Mouse (Mus musculus) limb, embryonic 11.5 days (tissue): ENCODE measurements around the gene Casp12. TPM values are rescaled to one million over a fixed set of nuclear protein-coding genes. Genes with fewer than 3 reads are reported as not detected.

Experiments
- ATAC-seq: fragments of 200-750 bp; cut with Nextera tagmentation; 2 replicates; pipeline ENCODE4 v1.8.0; 2017; ENCODE audit warnings: low read depth; ENCODE audit not compliant: insufficient number of reproducible peaks, low FRiP score, low TSS enrichment
- DNase-seq: peaks from one replicate; pipeline ENCODE4 v3.0.0-alpha.2; 2015; ENCODE audit warnings: low spot score
- H3K27ac ChIP-seq: fragments of 300-500 bp; sonication (generic); replicated peaks from 2 replicates; pipeline ENCODE4 v1.5.1; 2014; ENCODE audit warnings: low read depth, mild to moderate bottlenecking, low read length
- H3K27me3 ChIP-seq: fragments of 300-500 bp; sonication (generic); 2 replicates; pipeline ENCODE4 v1.6.1; 2014; ENCODE audit warnings: mild to moderate bottlenecking, low read length, mixed read lengths; ENCODE audit not compliant: control insufficient read depth, insufficient read depth
- H3K36me3 ChIP-seq: fragments of 300-500 bp; sonication (generic); 2 replicates; pipeline ENCODE4 v1.6.1; 2014; ENCODE audit warnings: mild to moderate bottlenecking, low read length, moderate library complexity, mixed read lengths; ENCODE audit not compliant: control insufficient read depth, insufficient read depth
- H3K4me1 ChIP-seq: fragments of 300-500 bp; sonication (generic); 2 replicates; pipeline ENCODE4 v1.6.1; 2014; ENCODE audit warnings: low read length, mixed read lengths; ENCODE audit not compliant: control insufficient read depth, insufficient read depth
- H3K4me2 ChIP-seq: fragments of 300-500 bp; sonication (generic); 2 replicates; pipeline ENCODE4 v1.6.1; 2014; ENCODE audit warnings: low read depth, mild to moderate bottlenecking, moderate library complexity; ENCODE audit not compliant: severe bottlenecking
- H3K4me3 ChIP-seq: fragments of 300-500 bp; sonication (generic); 2 replicates; pipeline ENCODE4 v1.5.1; 2014; ENCODE audit warnings: low read depth, low read length
- H3K9ac ChIP-seq: fragments of 300-500 bp; sonication (generic); 2 replicates; pipeline ENCODE4 v1.6.1; 2014; ENCODE audit warnings: mild to moderate bottlenecking, low read length
- H3K9me3 ChIP-seq: fragments of 300-500 bp; sonication (generic); 2 replicates; pipeline ENCODE4 v1.6.1; 2016; ENCODE audit warnings: low read length; ENCODE audit not compliant: control insufficient read depth
- WGBS: fragments of 180-500 bp; shearing (Covaris S2); extraction: QIAGEN DNeasy Blood & Tissue Kit; methylation state at CpG from one replicate; pipeline ENCODE4 v1.1.7; 2014; 5-methylcytosine and 5-hydroxymethylcytosine counted together
- polyA plus RNA-seq: library from polyadenylated mRNA; unstranded; fragments of >200 nt; fragmentation: Nextera tagmentation; extraction: Ambion mirVana; gene quantifications from 2 replicates; pipeline ENCODE4 v1.2.1, GENCODE M21; 2014

Casp12 gene
- polyA plus RNA-seq, 1 experiment from 2014 or later = not detected

DNA sequence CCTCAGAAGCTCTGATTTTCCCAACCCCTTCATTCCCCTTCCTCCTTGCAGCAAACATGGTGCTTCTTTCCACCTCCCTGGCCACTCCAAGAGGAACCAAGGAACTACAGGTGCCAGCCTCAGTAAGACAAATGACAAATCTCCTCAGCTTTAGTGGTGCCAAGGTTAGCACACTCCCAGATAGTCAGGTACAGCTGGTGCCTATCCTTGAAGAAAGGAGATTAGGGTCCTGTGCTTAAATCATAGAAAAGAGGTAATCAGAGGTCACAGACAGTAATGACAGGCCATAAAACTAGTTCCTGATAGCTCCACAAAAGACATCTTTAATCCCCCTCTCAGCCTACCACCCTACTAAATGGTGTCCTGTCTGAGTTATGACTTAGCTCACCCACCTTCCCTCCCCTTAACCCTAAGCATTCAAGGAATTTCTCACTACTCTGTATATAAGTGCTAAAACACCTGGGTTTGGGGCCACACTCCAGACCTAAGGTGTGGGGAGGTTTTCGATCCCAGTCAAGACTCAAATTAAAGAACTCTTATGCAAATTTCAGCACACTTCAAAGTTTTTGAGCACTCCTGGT is 65.8 kb downstream of the Casp12 start:
- Histone ChIP-seq H3K9ac (no peak overlapping the region), H3K9me3 (no peaks in the 10 kb centered on the region), H3K36me3 (no peaks in the 10 kb centered on the region), H3K4me2 (no peak overlapping the region), H3K27me3 (no peaks in the 10 kb centered on the region), H3K4me3 (no peak overlapping the region), H3K27ac (no peak overlapping the region), H3K4me1 (no peaks in the 10 kb centered on the region)
- ATAC-seq = no peak
- no peak for DNase-seq
- WGBS = 82% methylated on average over 1 of the region's 1 CpGs

DNA sequence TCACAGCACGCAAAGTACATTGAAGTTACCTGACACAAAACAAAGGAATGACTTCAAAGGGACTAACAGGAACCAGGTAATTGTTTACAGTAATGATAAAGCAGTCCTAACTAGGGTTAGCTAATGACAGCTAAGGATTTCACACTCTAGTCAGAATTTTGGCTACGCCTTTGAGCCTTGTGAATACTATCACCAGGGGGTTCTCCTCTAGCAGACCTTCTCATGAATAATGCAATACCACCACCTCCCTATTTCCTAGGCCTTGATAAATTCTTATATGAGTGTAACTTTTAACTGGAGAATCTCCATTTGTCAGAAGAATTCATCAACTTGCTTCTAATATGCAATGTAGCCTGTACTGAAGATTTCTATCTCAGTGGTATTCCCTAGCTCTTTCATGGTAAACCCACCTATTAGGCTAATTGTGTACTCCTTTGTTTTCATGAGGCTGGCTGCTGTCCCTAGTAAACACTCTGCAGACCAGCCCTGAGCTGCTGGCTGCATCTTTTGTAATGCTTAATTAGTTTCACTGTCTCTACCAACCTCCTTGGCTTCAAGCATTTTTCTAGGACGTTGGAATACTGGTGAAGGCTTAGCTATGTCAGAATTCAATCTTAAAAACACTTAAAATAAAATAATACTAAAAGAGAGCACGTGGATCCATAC is 67.3 kb downstream of the Casp12 start:
- no peak for ATAC-seq

DNA sequence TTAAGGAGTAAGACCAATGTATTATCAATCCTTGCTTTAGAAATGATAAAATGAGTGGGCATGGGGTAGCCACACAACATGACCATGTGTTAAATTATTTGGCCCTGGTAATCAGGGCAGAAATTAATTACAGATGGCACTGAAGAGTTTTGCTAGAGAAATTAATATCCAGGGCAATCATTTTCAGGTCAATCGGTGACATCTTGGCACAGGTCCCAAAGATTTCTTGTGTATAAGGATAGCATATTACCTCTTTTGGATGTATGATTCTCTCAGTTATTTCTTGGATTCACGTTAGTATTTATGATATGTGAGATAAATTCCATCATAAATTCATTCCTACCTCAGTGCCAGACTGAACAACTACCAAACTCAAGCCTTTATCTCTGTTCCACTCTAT is 72.6 kb downstream of the Casp12 start:
- no peak for DNase-seq
- H3K9me3 ChIP-seq = no peaks in the 10 kb centered on the region
- no peak for ATAC-seq
- H3K27ac ChIP-seq = no peak overlapping the region
- no peak overlapping the region for H3K4me2 ChIP-seq
- no peaks in the 10 kb centered on the region for H3K36me3 ChIP-seq
- H3K4me1 ChIP-seq = no peaks in the 10 kb centered on the region
- no peak overlapping the region for H3K4me3 ChIP-seq
- no peaks in the 10 kb centered on the region for H3K27me3 ChIP-seq
- no peak overlapping the region for H3K9ac ChIP-seq
- 87% methylated on average over 2 of the region's 2 CpGs for WGBS

More for the DNA sequence above, 67.3 kb downstream of the Casp12 start:
- 51% methylated on average over 4 of the region's 4 CpGs for WGBS
- no peak overlapping the region for H3K27ac ChIP-seq
- no peak for DNase-seq
- H3K27me3 ChIP-seq = no peaks in the 10 kb centered on the region
- no peaks in the 10 kb centered on the region for H3K9me3 ChIP-seq
- no peak overlapping the region for H3K9ac ChIP-seq
- H3K4me2 ChIP-seq = no peak overlapping the region
- H3K36me3 ChIP-seq = no peaks in the 10 kb centered on the region
- H3K4me3 ChIP-seq = no peak overlapping the region
- no peaks in the 10 kb centered on the region for H3K4me1 ChIP-seq

Other genes starting within 250 kb of the Casp12 start
- gene Casp1, start 46.9 kb upstream of the Casp12 start, polyA plus RNA-seq = 0.29 and 0.33 TPM in 2 replicates
- 0.21 and 0.59 TPM in 2 replicates for gene Casp4, start 36.6 kb upstream of the Casp12 start, polyA plus RNA-seq